Mouse (Mus musculus) C2C12 (cell line): ENCODE results near the gene Ece2. TPM values are rescaled to one million over a fixed set of nuclear protein-coding genes. Genes with fewer than 3 reads are reported as not detected.
A peak's percentile ranks its signal among the peaks of the same experiment; 100 is the strongest.

Source experiments
- H3K27me3 ChIP-seq: one replicate; pipeline ENCODE4 v1.6.1; 2011; ENCODE audit not compliant: control insufficient read depth, insufficient read depth, insufficient read length
- H3K36me3 ChIP-seq: one replicate; pipeline ENCODE4 v1.6.1; 2011; ENCODE audit not compliant: control insufficient read depth, insufficient read depth
- H3K4me3 ChIP-seq: one replicate; pipeline ENCODE4 v1.5.1; 2011; ENCODE audit warnings: mild to moderate bottlenecking, control low read depth; ENCODE audit not compliant: poor library complexity, insufficient read depth, severe bottlenecking
- H3K79me2 ChIP-seq: one replicate; pipeline ENCODE4 v1.6.1; 2011; ENCODE audit not compliant: control insufficient read depth, insufficient read depth
- H3K79me3 ChIP-seq: one replicate; pipeline ENCODE4 v1.6.1; 2011; ENCODE audit warnings: low read depth, control low read depth
- H3ac ChIP-seq: one replicate; pipeline ENCODE3; 2011; ENCODE audit warnings: low read depth; ENCODE audit not compliant: control insufficient read depth, insufficient read length
- CEBPB ChIP-seq: IDR thresholded peaks from one replicate; pipeline ENCODE4 v1.6.1; 2011; ENCODE audit warnings: low read depth, mild to moderate bottlenecking, control low read depth, moderate library complexity
- CTCF ChIP-seq: IDR thresholded peaks from one replicate; pipeline ENCODE4 v1.5.1; 2011; ENCODE audit not compliant: control insufficient read depth, insufficient read depth, insufficient read length
- FOSL1 ChIP-seq: IDR thresholded peaks from one replicate; pipeline ENCODE4 v1.8.0; 2011; ENCODE audit warnings: mild to moderate bottlenecking, low read length; ENCODE audit not compliant: poor library complexity, insufficient read depth, severe bottlenecking
- MAX ChIP-seq: IDR thresholded peaks from one replicate; pipeline ENCODE4 v1.6.1; 2011; ENCODE audit warnings: mild to moderate bottlenecking, control low read depth
- MYOD1 ChIP-seq: IDR thresholded peaks from one replicate; pipeline ENCODE4 v1.6.1; 2011; ENCODE audit warnings: low read depth; ENCODE audit not compliant: control insufficient read depth, insufficient read length
- MYOG ChIP-seq: IDR thresholded peaks from one replicate; pipeline ENCODE4 v1.6.1; 2011; ENCODE audit not compliant: control insufficient read depth, insufficient read length; ENCODE audit errors: extremely low read depth
- USF1 ChIP-seq: IDR thresholded peaks from one replicate; pipeline ENCODE4 v1.6.1; 2011; ENCODE audit warnings: low read depth, mild to moderate bottlenecking, control low read depth, moderate library complexity
- polyA plus RNA-seq: library from polyadenylated mRNA; unstranded; fragments of >200 nt; fragmentation: generic; extraction: Trizol; gene quantifications from one replicate; pipeline ENCODE4 v1.2.1, GENCODE M21; 2012; ENCODE audit warnings: missing spikeins

Ece2 gene
- polyA plus RNA-seq, 1 experiment = 5.0 TPM

- Histone ChIP-seq H3K79me2 (no peaks in the 10 kb centered on the region), H3K4me3 (peak within 1 kb of the TSS; percentile 50), H3K36me3 (peaks cover 9% of the 10 kb centered on the region), H3K79me3 (no peaks in the 10 kb centered on the region), H3K27me3 (no peaks in the 10 kb centered on the region), H3ac (peak within 1 kb of the TSS; percentile 84)
- TF ChIP-seq CEBPB (no peak), MAX (no peak), MYOD1 (no peak), CTCF (no peak), MYOG (no peak), USF1 (no peak), FOSL1 (no peak)
Measured at GRCm38 (mm10) chr16:20621191-20621990, 8.2 kb upstream of the Ece2 start, which contains the start of gene Camk2n2. TSS of gene Camk2n2 (minus strand) at chr16:20621287.

DNA sequence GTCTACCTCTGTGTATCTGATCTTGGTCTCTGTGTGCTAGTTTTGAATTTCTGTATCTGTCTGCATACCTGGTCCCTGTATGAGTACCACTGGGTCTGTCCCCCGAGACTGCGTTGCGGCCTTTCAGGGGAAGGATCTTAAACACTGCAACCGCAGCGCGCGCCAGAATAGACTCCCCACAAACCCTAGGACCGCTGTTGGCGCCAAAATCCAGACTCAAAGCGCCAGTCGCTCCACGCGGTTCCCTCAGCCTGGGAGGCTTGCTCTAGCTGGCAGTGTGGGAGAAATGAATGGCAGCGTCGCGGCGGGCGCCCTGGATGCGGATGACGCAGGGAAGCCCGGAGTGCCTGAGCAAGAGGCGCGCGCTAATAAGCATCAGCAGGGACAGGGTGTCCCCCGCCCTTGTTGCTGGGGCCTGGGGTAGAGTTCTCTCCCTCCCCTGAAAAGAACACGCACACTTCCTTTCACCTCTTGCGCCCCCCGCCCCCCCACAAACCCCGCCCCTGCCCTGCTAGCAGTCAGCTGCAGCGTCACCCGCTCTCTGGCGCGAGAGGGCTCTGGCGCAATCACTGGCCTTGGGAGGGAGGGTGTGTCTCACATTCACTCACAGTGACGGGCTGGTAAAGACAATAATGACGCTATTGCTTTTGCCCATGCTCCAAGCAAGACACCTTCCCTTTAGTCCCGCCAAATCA lies 7.5 kb upstream of the Ece2 start:
- H3K4me3 ChIP-seq = peak overlapping the region; percentile 50
- peaks cover 9% of the 10 kb centered on the region for H3K36me3 ChIP-seq
- H3K79me2 ChIP-seq = no peaks in the 10 kb centered on the region
- TF ChIP-seq MAX = no peak
- TF ChIP-seq CEBPB = peak; percentile 91
- peak overlapping the region; percentile 84 for H3ac ChIP-seq
- H3K79me3 ChIP-seq = no peaks in the 10 kb centered on the region
- H3K27me3 ChIP-seq = no peaks in the 10 kb centered on the region

GRCm38 (mm10) chr16:20623211-20623610 lies 6.4 kb upstream of the Ece2 start:
- H3K79me2 ChIP-seq = no peaks in the 10 kb centered on the region
- peaks cover 5% of the 10 kb centered on the region for H3K36me3 ChIP-seq
- no peaks in the 10 kb centered on the region for H3K79me3 ChIP-seq
- no peak overlapping the region for H3K4me3 ChIP-seq
- H3ac ChIP-seq = no peak overlapping the region
- TF ChIP-seq MYOD1 (no peak), FOSL1 (no peak), MAX (no peak), MYOG (no peak), USF1 (no peak), CEBPB (no peak), CTCF (no peak)
- no peaks in the 10 kb centered on the region for H3K27me3 ChIP-seq

GRCm38 (mm10) chr16:20628871-20629391 lies 697 bp upstream of the Ece2 start:
- Histone ChIP-seq H3K79me2 (no peaks in the 10 kb centered on the region), H3K79me3 (no peaks in the 10 kb centered on the region), H3K27me3 (no peaks in the 10 kb centered on the region), H3ac (no peak overlapping the region), H3K4me3 (peak overlapping the region; percentile 34), H3K36me3 (peaks cover 6% of the 10 kb centered on the region)
- TF ChIP-seq USF1 (no peak), CTCF (no peak), FOSL1 (no peak), MYOG (no peak), MAX (no peak), CEBPB (no peak), MYOD1 (no peak)

DNA sequence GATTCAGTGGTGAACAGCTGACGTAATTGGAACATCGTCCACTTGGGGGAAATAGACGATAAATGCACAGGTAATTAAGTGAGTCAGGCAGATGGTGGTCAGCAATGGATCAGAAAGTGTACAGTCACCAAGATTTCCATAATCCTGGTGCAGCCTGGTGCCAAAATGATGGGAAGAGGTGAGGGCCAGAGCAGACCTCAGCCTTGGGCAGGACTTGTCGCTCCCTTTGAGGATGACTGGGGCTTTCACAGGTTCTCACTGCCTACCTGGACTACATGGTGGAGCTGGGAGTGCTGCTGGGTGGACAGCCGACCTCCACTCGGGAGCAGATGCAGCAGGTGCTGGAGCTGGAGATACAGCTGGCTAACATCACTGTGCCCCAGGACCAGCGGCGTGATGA lies 7.8 kb downstream of the Ece2 start:
- Histone ChIP-seq H3ac (no peak overlapping the region), H3K36me3 (no peaks in the 10 kb centered on the region)

More for the DNA sequence above, 7.8 kb downstream of the Ece2 start:
- TF ChIP-seq FOSL1 (no peak), USF1 (no peak), MYOD1 (no peak), CEBPB (no peak), MAX (no peak), CTCF (no peak), MYOG (no peak)
- H3K4me3 ChIP-seq = no peak overlapping the region
- H3K27me3 ChIP-seq = no peaks in the 10 kb centered on the region
- H3K79me3 ChIP-seq = no peaks in the 10 kb centered on the region
- no peaks in the 10 kb centered on the region for H3K79me2 ChIP-seq
